Mouse (Mus musculus) ovary, postnatal 14 days (tissue): Measurements from ENCODE around the gene Gpr141.
"Not testable (repeated sequence)": the region's sequence is repeated elsewhere in the genome, so short reads cannot be mapped to it uniquely, and the experiment has no call there.

Experiments used
- DNase-seq: peaks from one replicate; pipeline ENCODE4 v3.0.0; 2022; ENCODE audit warnings: low spot score

Gene Gpr141

DNA sequence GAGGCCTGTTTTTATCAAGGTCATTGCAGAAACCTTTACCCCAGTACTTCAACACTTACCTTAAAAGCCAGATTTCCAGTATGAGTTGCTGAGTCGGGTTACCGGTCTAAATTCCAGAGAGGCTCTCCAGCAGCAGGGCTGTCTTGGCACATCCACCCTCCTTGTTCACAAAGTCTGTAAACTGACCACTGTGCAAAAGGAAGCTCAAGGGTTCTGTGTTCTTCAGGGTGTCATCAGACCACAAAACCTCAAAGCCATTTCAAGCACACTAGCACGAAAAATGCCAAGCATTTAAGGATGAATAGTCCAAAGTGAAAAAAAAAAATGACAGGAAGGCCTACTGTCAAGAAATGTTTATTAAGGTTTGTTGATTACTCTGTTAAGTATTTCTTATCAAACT, at the start of gene Gpr141:
Gene Gpr141 (minus strand): TSS at position 187 of the 400 bp plus-strand sequence.
- DNase-seq: no peak

DNA sequence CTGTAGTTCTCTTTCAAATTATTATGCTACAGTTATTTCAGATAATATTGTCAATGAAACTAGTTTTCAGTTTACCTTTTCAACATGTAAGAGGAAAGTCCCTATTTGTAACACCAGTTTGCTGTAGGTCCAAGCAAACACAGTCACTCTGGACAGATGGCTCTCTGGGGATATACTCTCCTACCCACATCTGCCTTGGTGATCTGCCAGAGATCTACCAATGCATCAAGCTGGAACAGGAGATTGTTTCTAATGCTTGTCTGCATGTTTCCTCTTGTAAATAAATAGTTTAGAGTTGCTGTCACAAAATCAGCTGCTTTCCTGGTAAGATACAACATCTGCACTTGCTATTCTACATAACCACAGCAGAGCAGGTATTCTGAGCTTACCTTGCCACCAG, 40.2 kb upstream of the Gpr141 start:
- DNase-seq: no peak

DNA sequence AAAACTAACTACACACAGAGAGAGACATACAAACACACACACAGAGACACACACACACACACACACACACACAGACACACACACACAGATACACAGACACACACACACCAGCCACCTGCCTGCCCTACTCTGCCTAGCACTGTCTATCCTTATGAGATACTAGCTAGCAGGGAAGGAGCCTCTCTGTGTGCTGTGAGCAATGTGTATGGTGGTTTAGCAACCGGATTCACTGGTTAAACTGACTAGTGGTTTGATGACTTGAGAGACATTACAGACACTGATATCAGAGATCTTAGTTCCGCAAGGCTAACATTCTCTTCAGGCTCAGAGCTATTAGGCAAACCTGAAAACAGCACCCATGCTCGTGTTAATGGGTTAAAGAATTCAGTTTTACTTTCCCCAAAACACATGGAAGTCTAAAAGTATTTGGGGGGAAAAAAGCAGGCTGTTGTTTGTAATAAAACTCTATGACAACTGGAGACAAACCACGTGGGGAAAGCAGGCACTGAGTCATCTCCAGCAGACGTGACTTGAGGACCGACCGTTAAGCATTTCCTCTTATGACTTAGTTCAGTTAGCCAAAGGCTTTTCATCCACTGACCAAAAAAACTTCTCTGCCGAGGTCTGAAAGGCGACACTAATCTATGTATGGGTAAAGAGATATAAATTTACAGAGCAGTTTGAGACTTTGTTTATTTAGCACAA, 30.7 kb upstream of the Gpr141 start:
- DNase-seq: no peak

DNA sequence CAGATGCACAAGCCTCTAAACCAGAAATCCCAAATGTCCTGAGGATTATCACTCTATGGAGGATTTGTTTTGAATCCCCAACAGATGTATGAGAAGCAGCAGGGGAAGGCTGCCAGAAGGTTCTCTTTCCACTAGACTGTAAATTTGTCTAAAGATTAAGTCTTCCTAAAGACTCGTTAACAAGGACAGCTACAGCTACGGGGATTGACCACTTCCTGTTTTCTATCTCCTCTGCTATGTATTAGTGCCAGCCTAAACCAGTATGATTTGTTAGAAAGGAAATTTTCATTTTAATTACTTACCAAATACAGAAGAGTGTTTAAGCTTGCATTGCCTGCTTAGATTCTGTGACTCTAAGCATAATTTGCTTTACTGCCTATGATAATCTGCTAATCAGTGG, 30.0 kb upstream of the Gpr141 start:
- no peak for DNase-seq

DNA sequence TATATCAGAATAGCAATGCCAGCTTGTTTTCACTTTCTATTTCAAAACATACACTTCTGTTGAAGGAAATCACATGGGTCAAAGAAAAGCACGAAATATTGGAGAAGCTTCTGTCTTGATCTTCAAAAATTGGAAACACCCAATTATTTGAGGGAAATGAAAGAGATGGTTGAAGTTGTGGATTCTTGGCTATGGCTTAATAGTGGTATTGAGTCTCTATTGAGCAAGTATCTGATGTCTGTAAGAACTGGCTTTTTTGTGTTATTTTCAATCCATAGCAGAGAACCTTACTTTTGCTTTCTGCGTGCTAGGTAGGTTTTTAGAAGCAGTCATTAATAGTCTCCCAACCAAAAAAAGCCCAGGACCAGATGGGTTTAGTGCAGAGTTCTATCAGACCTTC, 19.4 kb upstream of the Gpr141 start:
- DNase-seq: no peak

DNA sequence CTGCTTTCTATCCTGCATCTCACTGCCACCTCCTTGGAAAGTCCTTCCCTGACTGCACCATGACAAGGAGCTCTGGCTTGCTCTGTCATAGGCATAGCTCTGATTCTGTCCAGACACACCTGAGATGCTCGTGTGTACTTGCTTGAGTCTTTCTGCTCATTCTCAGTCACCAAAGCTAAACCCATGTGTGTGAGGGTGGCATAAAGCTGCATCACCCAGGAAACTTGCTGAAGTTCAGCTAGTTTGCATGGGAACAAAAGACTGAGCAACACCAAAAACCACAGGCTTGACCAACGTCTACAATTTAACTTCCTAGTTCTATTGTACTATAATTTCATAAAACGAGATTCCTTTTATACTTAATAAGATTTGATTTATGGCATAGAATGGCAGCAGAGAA, 18.6 kb upstream of the Gpr141 start:
- no peak for DNase-seq

- DNase-seq: no peak
Measured at GRCm38 (mm10) chr13:19841615-19842014, 17.6 kb upstream of the Gpr141 start.

- no peak for DNase-seq
Measured at GRCm38 (mm10) chr13:19840206-19840605, 16.1 kb upstream of the Gpr141 start.

DNA sequence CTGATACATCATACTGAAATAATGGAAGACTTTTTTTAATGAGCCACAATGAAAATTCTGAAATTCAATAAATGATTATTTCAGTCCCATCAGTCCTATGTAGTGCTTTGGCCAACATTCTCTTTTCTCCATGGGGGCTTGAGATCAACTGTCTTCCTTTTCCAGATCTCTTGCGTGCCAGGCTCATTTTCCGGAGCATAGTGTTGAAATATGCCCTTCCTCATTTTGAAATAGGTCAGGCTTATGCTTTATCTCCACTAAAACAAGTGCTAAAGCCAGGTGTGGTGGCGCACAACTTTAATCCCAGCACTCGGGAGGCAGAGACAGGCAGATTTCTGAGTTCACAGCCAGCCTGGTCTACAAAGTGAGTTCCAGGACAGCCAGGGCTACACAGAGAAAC, 6.5 kb upstream of the Gpr141 start:
- no peak for DNase-seq

GRCm38 (mm10) chr13:19828095-19828494, 4.0 kb upstream of the Gpr141 start:
- no peak for DNase-seq

DNA sequence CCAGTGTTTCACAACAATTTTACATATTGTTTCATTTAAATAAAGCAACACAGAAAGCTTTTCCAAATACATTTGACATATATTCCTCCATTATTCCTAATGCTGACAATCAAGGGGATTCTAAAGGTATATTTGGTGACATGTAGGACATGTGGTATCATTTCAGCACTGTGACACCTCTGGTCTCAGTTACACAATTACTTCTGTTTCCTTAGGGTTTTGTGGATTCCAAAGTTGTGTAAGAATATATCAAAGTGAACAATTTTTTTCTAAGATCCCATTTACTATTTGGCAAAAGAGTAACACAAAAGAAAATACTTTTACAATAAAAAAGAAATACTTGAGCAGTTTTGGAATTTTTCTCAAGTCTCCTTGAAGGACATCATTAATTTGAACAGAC, 2.4 kb downstream of the Gpr141 start:
- DNase-seq: no peak

DNA sequence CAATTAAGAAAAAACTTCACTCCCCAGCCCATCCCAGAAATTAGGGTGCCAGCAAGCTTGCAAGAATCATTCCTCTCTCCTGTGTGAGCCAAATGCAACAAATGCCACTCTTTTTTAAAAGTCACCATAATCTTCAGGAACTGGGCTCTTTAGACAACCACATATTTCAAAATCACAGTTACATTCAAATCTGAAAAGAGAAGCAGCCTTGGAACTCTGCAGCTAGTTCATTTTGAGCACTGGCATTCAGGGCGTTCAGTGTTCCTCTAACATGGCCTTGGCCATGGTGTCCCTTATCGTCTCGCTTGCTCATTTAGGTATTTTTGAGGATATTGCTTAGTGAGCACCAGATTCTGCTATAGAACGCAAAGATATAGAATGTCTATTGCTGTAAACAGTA, 4.1 kb downstream of the Gpr141 start:
- DNase-seq: no peak

DNA sequence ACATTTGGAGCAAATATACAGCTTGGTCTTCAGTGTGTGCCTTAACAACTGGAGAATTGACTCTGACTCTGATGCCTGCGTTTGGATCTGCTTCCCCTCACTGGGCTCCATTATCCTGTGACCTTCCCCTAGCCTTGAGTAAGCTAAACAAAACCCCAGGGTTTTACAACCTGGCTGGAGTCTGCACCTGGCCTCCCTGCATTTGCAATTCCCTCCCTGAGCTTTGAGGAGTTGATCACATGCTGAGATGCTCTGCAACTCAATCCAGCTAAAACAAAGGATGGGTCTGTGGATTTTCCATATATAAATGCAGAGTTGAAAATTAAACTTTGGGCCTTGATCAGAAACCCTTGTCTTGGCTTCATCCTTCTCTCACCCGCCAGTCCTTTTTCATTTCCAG, 4.8 kb downstream of the Gpr141 start:
- DNase-seq: no peak

GRCm38 (mm10) chr13:19794942-19795341, 29.1 kb downstream of the Gpr141 start:
- no peak for DNase-seq

- no peak for DNase-seq
Measured at GRCm38 (mm10) chr13:19794486-19794885, 29.6 kb downstream of the Gpr141 start.

DNA sequence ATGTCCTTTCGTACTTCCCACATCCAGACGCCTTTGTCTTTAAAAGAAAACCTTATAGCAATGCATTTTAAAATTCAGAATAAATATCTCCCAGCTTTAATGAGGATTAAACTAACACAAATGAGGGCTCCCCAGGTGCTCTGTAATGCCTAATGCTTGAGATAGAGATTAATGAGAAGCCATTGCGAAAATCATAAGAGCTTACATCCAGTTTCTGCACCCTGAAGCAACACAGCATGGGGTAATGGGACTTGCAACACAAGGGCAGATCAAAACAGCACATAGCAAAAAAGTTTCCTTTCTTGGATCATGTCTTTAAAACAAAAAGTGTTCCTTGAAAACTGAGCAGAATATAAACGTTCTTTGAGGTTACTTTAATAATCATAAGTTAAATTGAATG, 30.3 kb downstream of the Gpr141 start:
- no peak for DNase-seq

GRCm38 (mm10) chr13:19787946-19788345, 36.1 kb downstream of the Gpr141 start:
- DNase-seq: not testable (repeated sequence)

DNA sequence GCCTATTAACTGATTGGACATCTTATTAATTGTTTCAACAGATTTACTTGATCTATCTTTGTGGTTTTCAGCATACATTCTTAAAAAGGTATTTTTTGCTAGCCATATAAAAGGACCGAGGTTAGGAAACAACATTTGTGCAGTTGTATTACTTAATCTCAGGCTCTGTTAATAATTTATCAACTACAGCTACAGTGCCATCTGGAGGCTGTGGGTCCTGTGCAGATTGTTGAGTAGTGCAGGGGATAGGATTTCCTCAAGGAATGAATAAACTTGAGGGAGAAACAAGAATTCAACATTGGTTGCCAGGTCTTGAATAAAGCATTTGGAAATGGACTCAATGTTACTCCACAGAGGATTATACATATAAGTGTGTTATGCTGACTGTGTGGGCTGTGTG, 53.9 kb downstream of the Gpr141 start:
- no peak for DNase-seq

- no peak for DNase-seq
Measured at GRCm38 (mm10) chr13:19767202-19767601, 56.9 kb downstream of the Gpr141 start.

DNA sequence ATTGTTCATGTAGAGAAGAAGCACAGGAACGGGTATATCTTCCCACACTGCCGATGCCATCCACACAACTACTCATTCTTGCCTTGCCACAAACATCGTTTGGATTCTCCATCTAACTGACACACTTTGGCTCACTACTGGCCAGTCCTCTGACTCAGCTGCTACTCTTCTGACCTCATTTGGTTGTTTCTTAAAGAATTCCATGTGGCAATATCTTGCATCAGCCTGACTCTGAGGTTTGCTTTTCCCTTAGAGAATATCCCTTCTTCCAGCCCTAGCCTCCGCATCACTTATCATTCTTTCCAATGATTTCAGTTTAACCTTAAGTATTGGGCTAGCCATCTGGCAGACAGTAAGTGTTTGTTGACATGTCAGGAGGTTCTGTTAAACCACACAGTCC, 59.8 kb downstream of the Gpr141 start:
- no peak for DNase-seq

- DNase-seq: no peak
Measured at GRCm38 (mm10) chr13:19763211-19763610, 60.8 kb downstream of the Gpr141 start.

DNA sequence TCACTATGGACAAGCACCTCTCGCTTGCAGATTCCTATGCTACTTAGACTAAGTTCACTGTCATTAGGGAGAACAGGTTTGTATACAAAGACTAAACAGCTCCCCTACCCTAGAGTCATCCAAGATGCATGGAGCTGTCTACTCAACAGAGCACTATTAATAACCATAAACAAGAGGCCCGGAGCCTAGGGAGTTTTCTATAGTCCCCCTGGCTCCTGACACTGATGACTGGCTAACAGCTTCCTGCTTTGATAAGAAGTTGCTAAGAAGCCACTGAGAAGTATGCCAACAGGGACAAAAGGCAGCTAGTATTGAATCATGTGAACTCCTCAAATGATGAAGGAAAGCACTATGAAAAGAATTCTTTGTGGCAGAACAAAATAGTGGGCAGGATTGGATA, 78.3 kb downstream of the Gpr141 start:
- DNase-seq: no peak

- no peak for DNase-seq
Measured at GRCm38 (mm10) chr13:19744536-19744935, 79.5 kb downstream of the Gpr141 start.

DNA sequence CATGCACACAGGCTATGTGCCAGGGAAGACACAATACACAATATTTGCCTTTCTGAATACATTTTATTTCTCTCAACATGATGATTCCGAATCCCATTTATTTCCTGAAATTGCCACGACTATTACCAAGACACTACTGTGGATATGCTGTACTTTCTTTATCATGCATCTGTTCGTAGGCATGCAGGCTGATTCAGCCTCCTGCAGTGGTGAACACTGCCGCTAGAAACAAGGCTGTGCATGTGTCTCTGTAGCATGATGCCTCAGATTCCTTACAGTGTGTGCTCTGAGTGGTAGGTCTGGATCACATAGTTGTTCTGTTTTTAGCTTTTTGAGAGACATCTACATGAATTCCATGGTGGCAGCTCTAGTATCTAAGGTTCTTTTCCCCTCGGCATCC, 89.5 kb downstream of the Gpr141 start:
- no peak for DNase-seq

DNA sequence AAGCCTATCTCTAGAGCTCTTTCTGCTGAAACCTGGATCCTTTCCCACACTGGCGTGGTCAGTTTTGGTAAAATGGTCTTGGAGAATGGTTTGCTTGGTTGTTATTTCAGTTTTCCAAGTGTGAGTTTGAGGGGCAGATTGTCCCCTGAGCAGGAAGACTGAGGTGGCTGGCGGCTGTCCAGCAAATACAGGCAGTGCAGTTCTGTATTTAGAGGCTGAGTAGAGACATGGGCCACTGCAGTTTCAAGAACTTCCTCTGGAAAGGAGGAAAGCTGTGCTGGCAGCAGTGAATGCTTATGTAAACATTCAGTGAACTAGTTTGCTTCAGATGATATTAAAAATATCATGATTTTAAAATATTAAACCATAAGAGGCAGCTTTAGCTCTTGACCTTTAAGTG, 93.2 kb downstream of the Gpr141 start:
- DNase-seq: no peak
